Mouse (Mus musculus): ENCODE results near the gene Olig2.

The Olig2 gene

GRCm38 (mm10) chr16:91270212-91270971, 45.1 kb downstream of the Olig2 start:
- no peak for DNase-seq (ENCODE audit: low read depth, low spot score)

GRCm38 (mm10) chr16:91270982-91271549, 45.8 kb downstream of the Olig2 start:
- DNase-seq (ENCODE audit: low read depth, low spot score): no peak

GRCm38 (mm10) chr16:91271634-91272033, 46.4 kb downstream of the Olig2 start:
- DNase-seq (ENCODE audit: low read depth, low spot score): no peak

Measured in forelimb bud, embryonic 11.5 days (tissue).